Mouse (Mus musculus): ENCODE measurements around the gene Habp4.
A peak's percentile ranks its signal among the peaks of the same experiment; 100 is the strongest.

Gene Habp4

DNA sequence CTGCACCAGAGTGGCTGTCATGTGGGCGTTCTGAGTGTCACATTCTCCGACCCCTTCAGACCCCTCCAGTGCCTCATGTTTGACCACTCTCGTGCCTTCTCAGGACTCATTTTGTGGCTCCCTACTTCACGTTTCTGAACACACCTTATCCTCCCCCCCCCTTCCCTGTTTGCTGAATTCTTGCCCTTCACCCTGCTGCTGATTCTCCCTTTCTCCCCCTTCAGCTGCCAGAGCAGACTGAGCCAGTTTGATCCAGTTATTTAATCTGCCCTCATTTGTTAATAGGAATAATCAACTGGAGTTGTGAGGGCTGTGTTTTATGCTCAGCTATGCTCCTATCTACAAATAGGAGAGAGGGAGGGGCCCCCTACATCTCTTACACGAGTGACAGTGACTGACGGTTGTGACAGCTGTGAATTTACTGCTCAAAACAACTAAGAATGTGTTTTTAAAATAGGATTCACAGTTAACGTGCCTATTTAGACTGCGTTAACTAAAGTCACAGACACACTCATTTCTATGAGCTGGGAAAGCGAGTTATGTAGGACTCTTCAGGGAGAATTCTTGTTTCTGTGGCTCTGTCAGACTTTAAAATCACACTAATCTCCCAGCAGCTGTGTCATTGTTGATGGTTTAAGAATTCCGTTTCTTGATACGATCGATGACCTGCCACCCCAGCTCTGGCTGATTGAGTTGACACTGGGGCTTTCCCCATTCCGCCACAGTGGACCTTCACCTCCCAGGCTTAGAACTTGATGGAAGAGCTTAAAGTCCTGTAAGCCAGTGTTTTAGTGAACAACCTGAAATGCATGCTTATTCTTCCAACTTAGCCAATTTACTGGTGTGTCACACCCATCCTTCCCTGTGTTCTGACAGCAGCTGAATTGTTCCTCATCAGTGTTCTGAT lies 17.4 kb downstream of the Habp4 start:
- no peak for DNase-seq (ENCODE audit: low spot score in 2 of 2)

DNA sequence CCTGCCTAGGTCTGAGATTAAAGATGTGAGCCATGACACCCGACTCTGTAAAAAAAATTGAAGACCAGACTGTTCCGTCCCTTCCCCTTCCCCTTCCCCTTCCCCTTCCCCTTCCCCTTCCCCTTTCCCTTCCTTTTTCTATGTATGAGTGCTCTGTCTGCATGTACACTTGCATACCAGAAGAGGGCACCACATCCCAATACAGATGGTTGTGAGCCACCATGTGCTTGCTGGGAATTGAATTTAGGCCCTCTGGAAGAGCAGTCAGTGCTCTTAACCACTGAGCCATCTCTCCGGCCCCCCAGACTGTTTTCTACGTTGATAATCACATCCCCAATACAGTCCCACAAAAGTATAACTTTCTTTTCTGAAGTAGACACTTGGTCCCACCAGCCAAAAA lies 18.7 kb downstream of the Habp4 start:
- no peak for DNase-seq (ENCODE audit: low spot score in 2 of 2)

DNA sequence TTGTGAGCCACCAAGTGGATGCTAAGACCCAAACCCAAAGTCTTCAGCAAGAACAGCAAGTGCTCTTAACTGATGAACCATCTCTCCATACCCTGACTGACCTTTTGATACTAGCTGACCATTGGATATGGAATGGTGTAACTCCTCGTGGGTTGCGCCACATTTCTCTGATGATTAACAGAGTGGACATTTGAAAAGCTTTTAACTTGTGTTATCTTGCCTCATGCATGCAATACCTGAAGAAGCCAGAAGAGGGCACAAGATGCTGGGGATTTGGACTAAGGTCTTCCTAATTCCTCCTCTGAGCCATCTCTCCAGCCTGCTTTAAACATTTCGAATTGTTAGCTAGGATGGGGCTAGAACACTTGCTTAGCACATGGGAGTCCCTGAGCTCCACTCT lies 19.3 kb downstream of the Habp4 start:
- peak; percentile 11 to 33 for DNase-seq (ENCODE audit: low spot score in 2 of 2)

DNA sequence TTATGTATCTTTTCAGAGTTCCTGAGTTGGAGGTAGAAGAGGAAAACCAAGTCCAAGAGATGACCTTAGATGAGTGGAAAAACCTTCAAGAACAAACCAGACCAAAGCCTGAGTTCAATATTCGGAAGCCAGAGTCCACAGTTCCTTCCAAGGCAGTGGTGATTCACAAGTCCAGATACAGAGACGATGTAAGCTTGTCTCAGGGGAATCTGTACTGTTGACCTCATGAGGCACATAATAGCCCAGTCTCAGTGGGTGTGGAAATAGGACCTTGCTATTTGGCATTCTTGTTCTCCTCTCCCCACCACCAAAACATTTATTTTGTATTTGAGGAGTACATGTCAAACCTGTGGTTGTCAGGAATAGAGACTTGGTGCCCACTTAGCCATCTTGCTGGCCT lies 20.5 kb downstream of the Habp4 start:
- DNase-seq (ENCODE audit: low spot score in 2 of 2) = no peak

DNA sequence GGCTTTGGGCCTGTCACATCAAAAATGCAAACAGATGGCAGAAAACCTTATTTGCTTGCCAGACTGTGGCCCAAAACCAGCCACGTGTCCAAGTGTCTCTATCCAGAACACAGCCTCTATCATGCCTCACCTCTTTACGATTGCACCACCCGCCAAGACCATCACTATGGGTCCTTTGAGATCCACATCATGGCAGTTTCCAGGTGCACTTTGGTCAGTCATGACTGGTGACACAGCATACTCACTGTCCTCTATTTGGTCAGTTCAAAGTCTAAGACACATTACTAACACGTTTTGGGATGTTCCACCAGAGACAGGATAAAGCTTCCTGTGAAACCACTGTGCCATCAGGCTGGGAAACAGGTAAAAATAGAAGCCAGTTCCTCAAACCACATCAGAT lies 22.0 kb downstream of the Habp4 start:
- no peak for DNase-seq (ENCODE audit: low spot score in 2 of 2)

DNA sequence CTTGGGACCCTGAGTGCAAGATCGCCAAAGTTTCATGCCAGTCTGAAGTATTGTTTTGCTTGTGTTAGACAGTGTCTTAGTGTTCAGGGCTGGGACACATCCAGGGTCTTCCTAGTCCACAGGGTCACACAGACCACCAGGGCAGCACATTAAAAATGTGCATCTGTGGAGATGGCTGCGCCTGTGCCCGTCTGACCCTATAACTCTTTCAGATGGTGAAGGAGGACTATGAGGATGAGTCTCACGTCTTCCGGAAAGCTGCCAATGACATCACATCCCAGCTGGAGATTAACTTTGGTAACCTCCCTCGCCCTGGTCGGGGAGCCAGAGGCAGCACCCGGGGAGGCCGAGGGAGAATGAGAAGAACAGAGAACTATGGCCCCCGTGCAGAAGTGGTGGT lies 22.7 kb downstream of the Habp4 start:
- no peak for DNase-seq (ENCODE audit: low spot score in 2 of 2)

DNA sequence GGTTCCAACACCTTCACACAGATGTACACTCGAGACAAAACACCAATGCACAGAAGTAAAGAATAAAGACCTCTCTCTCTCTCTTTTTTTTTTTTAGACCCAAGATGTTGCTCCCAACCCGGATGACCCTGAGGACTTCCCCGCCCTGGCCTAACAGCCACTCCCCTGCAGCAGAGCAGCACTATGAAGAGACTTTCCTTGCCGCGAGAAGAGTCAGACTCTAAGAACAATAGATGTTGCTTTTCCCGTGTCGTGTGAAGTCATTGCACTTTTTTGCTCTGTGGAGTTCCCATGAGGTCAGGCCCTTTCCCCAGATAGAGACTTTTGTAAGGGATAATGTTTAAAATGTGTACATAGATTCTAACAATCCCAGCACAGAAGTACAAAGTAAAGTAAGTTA lies 23.6 kb downstream of the Habp4 start:
- DNase-seq (ENCODE audit: low spot score in 2 of 2) = no peak

DNA sequence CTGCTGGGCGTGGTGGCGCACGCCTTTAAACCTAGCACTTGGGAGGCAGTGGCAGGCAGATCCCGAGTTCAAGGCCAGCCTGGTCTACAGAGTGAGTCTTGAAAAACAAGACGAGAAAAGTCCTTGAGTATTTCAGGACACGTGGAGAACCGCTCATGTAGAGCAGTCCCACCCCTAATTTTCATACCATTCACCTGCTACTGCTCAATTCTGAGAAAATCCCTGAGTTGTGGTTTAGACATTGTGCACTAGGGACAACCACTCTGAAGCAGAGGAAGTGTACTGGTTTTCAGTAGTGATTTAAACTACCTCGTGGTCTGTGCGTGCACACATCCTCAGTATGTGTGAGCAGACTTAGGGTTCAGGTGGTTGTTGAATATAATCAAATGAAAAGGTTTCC lies 24.0 kb downstream of the Habp4 start:
- no peak for DNase-seq (ENCODE audit: low spot score in 2 of 2)

DNA sequence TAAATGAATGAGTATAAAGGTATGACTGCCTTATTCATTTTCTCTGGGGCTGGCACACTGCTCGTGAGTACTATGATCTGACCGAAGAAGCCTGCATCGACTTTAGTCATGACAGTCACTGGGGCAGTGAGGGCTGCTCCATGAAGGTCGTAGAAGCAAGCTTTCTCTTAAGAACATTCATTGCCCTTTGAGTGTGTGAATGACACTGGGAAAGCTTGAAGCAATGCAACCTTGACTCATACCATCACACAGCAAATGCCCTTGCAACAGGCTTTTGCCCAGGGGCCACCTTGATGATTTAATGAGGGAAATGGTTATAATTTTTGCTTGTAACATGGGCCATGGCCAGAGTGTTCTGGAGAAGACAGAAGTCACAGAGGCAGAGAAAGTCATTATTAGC lies 24.9 kb downstream of the Habp4 start:
- DNase-seq (ENCODE audit: low spot score in 2 of 2) = no peak

DNA sequence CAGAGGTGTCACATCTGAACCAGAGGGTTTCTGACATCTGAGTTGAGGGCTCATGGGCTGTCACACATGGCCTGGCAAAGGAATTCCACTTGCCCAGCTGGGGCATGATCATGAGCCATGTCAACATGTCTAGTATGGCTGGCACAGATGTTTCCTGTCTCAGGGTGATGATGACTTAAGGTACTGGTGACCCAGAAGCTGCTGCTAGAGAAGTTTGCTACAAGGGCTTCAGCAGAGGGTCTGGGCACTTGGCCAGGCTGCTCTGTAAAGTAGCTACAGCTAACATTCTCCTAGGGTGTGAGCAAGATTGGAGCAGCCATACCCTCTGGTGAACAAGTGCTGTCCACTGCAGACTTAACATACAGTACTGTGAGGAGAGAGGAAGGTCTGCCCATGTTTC lies 25.4 kb downstream of the Habp4 start:
- no peak for DNase-seq (ENCODE audit: low spot score in 2 of 2)

DNA sequence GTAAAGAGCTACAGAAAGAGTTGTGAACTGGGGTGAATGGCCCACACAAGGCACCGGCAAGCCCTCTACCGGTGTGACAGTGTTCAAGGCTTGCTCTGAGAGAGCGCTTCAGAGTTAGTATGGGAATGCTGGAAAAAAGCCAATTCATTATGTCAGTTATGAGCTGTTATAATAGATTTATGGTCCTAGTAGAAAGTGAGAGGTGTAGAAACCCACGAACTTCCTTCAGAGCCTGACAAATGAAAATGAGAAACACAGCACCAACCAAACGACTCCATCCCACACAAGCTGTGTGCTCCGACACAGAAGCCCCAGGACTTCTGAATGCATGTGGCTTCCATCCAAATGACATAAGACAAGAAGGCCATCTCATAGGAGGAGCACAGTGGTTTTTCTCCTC lies 36.3 kb downstream of the Habp4 start:
- DNase-seq (ENCODE audit: low spot score in 2 of 2) = no peak

DNA sequence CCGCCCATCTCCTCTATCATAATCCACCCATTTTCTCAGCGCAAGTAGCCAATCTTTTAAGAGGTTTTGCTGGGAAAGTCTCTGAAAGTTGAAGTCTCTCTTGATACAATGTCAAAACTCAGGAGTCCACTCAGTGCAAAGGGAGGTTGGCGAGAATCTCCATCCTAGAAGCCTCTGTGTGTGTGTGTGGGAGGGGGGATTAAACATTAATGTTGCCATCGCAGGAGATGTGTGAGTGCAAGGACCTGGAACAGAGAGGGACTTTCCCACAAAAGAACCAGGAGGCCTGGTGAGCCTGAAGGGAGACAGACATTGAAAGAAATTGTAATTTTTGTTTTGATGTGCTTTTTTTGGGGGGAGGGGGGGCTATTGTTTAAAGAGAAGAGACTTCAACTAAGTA lies 36.7 kb downstream of the Habp4 start:
- DNase-seq (ENCODE audit: low spot score in 2 of 2) = no peak

DNA sequence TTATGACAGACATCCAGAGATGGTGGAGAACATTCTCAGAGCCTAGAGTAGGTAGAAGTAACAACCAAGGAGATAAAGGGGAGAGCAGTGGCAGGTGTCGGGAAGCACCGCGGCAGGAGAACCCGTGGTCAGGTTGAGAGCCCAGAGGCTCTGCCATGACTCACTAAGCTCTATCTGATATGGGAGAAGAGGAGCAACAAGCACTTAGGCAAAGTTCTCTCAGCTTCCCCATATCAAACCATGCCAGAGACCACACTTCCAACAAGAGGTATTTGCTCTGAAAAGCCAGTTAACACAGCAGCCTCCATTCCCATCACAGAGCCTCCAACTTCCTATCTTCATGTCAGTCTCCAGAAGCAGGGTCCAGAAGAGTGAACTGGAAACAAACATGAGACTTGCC lies 39.3 kb downstream of the Habp4 start:
- no peak for DNase-seq (ENCODE audit: low spot score in 2 of 2)

DNA sequence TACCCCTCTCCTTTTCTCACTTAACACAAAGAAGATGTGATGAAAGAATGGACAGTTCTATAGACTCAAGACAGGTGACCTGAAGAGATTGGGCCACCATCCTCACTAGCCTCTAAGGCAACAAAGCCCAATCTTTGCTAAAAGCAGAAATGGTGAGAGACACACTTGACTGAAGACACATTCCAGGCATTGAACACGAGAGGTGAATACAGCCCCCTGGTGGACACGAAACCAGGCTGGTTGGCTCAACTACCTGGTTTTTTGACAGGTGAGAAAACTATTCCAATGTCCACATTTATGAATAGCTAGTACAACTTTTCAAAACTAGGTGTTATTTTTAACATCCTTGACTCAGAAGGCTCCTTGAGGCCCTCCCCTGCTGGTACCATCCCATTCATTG lies 43.1 kb downstream of the Habp4 start:
- DNase-seq (ENCODE audit: low spot score in 2 of 2) = no peak

DNA sequence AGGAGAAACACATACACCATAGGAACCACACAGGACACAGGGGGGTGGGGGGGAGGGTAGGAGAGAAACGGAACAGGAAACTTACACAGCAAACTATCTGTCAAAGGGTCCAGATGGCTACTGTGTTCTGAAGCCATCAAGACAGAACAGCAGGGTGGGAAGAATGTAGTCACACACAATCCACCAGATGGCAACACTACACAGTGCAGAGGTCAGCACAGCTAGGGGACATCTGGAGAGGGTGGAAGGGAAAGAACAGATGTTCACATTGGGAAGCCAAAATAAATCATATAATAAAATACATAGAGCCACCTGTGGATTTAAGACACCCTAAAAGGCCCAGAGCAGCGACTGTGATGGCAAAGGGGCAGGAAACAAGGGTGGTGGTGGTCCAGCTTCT lies 43.6 kb downstream of the Habp4 start:
- no peak for DNase-seq (ENCODE audit: low spot score in 2 of 2)

DNA sequence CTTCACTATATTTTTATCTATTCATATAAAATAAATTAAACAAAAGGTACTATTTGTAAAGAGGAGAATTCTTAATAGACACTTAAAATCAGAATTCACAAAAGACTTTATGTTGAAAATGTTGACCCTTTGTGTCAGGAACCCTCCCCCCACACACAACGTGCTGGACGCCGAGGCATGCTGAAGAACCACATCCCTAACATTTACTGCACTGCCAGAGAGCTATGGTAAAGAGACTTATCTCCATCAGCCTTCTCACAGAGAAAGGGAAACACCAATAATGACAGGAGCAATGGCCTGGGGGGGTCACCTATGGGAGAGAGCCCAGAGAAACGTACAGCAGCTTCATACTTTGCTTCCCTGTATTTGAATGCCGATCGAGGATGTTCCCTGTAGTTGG lies 46.5 kb downstream of the Habp4 start:
- DNase-seq (ENCODE audit: low spot score in 2 of 2) = no peak

DNA sequence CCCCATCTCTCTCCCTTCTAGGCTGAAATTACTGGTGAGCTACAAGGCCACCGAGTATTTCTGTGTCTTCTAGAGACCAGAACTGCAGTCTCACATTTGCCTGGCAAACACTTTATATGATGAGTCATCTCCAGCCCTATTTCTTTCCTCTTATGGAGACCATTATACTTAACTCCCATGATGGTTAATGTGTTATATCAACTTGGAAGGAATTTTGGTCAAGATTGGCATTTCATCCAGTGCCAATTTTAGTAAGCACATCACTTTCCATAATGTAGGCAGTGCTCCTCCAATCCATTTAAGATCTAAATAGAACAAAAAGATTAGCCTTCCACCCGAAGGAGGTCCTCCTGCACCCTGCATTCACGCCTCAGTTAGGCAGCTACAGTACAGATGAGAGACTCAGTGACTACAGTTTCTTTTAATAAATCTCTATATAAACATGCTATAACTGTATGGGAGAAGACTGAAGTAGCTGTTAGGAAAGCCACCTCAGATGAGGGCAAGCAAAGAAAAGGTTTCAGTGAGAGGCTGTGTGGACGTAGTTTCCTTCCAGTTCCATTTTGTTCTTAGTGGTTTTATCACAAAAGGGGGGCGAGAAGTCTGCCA lies 50.5 kb downstream of the Habp4 start:
- no peak for DNase-seq (ENCODE audit: low spot score in 2 of 2)

DNA sequence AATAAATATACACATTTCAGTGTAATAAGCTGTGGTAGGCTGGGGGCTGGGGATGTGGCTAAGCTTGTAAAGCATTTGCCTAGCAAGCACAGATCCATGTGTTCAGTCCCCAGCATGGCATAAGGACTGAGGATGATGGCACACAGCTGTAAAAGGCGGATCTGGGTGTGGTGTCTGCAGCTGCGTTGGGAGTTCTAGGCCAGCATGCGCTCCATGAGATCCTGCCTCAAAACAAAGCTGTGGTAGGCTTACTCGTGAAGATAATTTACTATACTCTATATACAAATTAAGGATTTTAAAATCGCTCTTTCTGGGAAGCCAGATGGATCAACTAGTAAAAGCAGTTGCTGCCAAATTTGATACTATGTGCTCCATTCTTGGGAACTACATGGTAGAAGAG lies 53.3 kb downstream of the Habp4 start:
- DNase-seq (ENCODE audit: low spot score in 2 of 2) = no peak

DNA sequence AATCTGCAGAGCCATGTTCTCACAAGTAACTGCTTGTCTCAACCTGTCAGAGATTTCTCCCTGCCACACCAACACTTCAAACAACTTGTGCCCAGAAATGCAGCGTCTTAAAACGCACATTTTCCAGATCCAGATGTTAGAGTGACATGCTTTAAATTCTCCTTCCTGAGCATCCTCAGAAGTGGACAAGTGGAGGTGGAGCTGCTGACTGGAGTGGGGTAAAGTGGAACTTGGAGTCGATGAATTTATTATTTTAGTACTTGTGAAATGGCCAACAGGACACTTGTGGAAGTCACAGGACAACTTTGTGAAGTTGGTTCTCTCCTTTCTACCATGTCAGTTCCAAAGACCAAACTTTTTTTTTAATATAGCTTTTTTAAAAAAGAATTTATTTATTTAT lies 64.1 kb downstream of the Habp4 start:
- DNase-seq (ENCODE audit: low spot score in 2 of 2) = no peak

DNA sequence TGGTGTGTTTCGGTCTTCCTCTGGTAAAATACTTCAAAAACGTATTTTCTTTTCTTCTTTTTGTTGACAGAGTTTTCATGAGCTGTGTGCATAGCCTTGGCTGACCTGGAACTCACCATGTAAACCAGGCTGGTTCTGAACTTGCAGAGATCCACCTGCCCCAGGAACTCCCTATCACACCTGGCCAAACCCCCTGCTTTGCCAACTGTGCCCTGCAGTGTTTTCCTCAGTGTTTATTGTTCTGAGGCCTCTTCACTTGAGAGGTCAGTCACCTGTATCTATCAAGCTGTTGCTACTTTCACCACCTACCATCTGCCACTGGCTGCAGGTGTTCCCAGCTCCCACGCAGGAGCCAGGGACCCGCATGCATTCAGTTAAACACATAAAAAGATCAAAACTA lies 65.1 kb downstream of the Habp4 start:
- DNase-seq (ENCODE audit: low spot score in 2 of 2) = no peak

DNA sequence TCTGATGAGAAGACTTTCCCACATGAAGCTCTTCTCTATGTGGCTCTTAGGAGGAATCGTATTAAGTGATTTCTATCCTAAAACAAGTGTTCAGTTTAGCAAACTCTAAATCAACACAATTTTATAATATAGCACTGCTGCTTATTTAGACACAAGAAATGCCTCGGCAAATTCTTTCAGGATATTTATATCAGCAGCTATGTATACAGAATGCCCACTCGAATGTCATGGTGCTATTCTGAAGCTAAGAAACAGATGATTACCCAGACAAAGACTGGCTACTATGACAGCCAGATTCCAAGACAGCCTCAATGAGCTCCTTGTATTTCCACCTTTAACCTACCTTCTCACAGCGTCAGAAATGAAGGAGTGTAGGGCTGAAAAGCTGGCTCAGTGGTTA lies 71.5 kb downstream of the Habp4 start:
- no peak for DNase-seq (ENCODE audit: low spot score in 2 of 2)

DNA sequence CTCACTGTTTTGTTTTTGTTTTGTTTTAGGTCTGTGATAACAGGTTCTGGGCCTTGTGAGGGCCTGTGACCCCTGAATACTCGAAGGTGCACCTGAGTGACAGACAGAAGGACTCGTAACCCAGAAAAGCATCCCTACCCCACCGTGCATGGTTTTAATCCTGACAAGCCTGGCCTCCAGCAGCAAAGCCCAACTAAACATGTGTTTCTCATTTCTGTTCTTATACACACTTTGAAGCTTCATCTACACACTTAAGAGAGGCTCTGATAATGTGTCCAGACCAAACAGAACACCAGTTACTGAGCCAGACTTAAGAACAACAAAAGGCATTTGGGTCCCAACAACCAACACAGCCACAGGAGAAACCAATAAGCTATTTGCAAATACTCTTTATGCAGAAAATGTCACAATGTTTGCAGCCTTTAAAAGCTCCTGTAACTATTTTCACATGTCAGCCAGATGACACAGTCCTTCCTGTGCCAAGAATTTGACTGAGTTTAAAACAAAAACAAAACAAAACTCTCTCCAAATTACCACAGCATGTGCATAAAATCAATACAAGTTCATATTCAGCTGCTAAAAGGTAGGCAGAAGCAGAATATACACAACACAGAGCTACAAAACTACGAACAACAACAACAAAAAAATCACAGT lies 73.6 kb downstream of the Habp4 start:
- no peak for DNase-seq (ENCODE audit: low spot score in 2 of 2)

DNA sequence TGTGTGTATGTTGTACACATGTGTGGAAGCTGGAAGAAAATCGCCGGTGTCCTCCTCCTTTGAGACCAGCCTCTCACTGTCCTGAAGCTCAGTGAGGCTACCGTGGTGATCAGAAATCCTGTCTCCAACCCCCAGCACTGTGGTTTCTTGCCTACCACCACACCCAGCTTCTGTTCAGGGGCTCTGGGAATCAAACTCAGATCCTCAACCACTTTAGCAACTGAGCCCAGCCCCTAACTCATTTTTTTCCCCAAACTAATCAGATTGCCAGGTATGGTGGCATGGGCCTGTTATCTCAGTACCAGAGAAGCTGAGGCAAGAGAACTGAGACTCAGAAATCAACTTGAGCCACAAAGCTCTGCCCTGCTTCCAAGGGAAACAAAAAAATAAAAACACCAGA lies 74.2 kb downstream of the Habp4 start:
- DNase-seq (ENCODE audit: low spot score in 2 of 2) = no peak
